Mouse (Mus musculus) hindbrain, postnatal 0 days (tissue): ENCODE results near the gene Tent4a. TPM values are rescaled to one million over a fixed set of nuclear protein-coding genes. Genes with fewer than 3 reads are reported as not detected.

Experiments used
- ATAC-seq: fragments of 200-750 bp; cut with Nextera tagmentation; 2 replicates; pipeline ENCODE4 v1.8.0; 2017; ENCODE audit warnings: mild to moderate bottlenecking, moderate TSS enrichment, moderate library complexity
- DNase-seq: peaks from one replicate; pipeline ENCODE4 v3.0.0-alpha.2; 2015; ENCODE audit warnings: low spot score
- H3K27ac ChIP-seq: fragments of 300-500 bp; sonication (generic); 2 replicates; pipeline ENCODE4 v1.5.1; 2014; ENCODE audit warnings: mild to moderate bottlenecking
- H3K27me3 ChIP-seq: fragments of 300-500 bp; sonication (generic); 2 replicates; pipeline ENCODE4 v1.6.1; 2014; ENCODE audit warnings: low read length, mixed read lengths; ENCODE audit not compliant: insufficient read depth
- H3K36me3 ChIP-seq: fragments of 300-500 bp; sonication (generic); 2 replicates; pipeline ENCODE4 v1.6.1; 2014; ENCODE audit warnings: low read length, mixed read lengths; ENCODE audit not compliant: insufficient read depth
- H3K4me1 ChIP-seq: fragments of 300-500 bp; sonication (generic); 2 replicates; pipeline ENCODE4 v1.6.1; 2014; ENCODE audit warnings: antibody characterized with exemption, low read length, mixed read lengths; ENCODE audit not compliant: insufficient read depth
- H3K4me2 ChIP-seq: fragments of 300-500 bp; sonication (generic); 2 replicates; pipeline ENCODE4 v1.6.1; 2014; ENCODE audit warnings: low read depth, mild to moderate bottlenecking, low read length, moderate library complexity, mixed read lengths
- H3K4me3 ChIP-seq: fragments of 300-500 bp; sonication (generic); 2 replicates; pipeline ENCODE4 v1.5.1; 2014; ENCODE audit warnings: low read length
- H3K9ac ChIP-seq: fragments of 300-500 bp; sonication (generic); replicated peaks from 2 replicates; pipeline ENCODE4 v1.6.1; 2014; ENCODE audit warnings: mild to moderate bottlenecking, low read length, moderate library complexity, mixed read lengths
- H3K9me3 ChIP-seq: fragments of 300-500 bp; sonication (generic); 2 replicates; pipeline ENCODE4 v1.6.1; 2016; ENCODE audit warnings: low read length, mixed read lengths
- CTCF ChIP-seq: IDR thresholded peaks from 2 replicates; pipeline ENCODE4 v1.5.1; 2016; ENCODE audit warnings: antibody characterized with exemption, control low read depth, low read depth
- WGBS: fragments of 180-500 bp; shearing (Covaris S2); extraction: QIAGEN DNeasy Blood & Tissue Kit; methylation state at CpG from one replicate; pipeline ENCODE4 v1.1.7; 2014; 5-methylcytosine and 5-hydroxymethylcytosine counted together
- polyA plus RNA-seq: library from polyadenylated mRNA; unstranded; fragments of >200 nt; fragmentation: Nextera tagmentation; extraction: Ambion mirVana; gene quantifications from 2 replicates; pipeline ENCODE4 v1.2.1, GENCODE M21; 2015
- total RNA-seq: library from RNA; depleted of rRNA; stranded (reverse); fragments of >200 nt; gene quantifications from 2 replicates; pipeline ENCODE4 v1.2.3, GENCODE M21; 2014

The Tent4a gene
- total and polyA plus RNA-seq, 2 experiments from 2014 or later: 5.1 to 22.3 TPM

GRCm38 (mm10) chr13:69547488-69548180, 13.2 kb upstream of the Tent4a start:
- H3K9ac ChIP-seq: no peak overlapping the region
- no peaks in the 10 kb centered on the region for H3K9me3 ChIP-seq
- no peak for ATAC-seq
- no peak overlapping the region for H3K4me3 ChIP-seq
- H3K27ac ChIP-seq: no peak overlapping the region
- H3K4me1 ChIP-seq: no peaks in the 10 kb centered on the region; the same call in 1 of the 2 replicates
- TF ChIP-seq CTCF: no peak
- H3K27me3 ChIP-seq: no peaks in the 10 kb centered on the region
- H3K4me2 ChIP-seq: no peak overlapping the region
- H3K36me3 ChIP-seq: no peaks in the 10 kb centered on the region
- DNase-seq: no peak
- WGBS: 72% methylated on average over 16 of the region's 16 CpGs

- ATAC-seq: no peak; the same call in 1 of the 2 replicates
These were observed 10.6 kb upstream of the Tent4a start for GRCm38 (mm10) chr13:69545019-69545418.

GRCm38 (mm10) chr13:69543595-69543994, 9.2 kb upstream of the Tent4a start:
- peak overlapping the region; percentile 35 for H3K4me2 ChIP-seq
- no peak overlapping the region for H3K4me3 ChIP-seq
- H3K9me3 ChIP-seq: no peaks in the 10 kb centered on the region
- no peak overlapping the region; the same call in 1 of the 2 replicates for H3K9ac ChIP-seq
- H3K27me3 ChIP-seq: no peaks in the 10 kb centered on the region
- peaks cover 2% of the 10 kb centered on the region; the same call in 1 of the 2 replicates for H3K4me1 ChIP-seq
- H3K36me3 ChIP-seq: no peaks in the 10 kb centered on the region
- ATAC-seq: peak; percentile 53
- DNase-seq: no peak
- TF ChIP-seq CTCF: no peak
- H3K27ac ChIP-seq: no peak overlapping the region
- WGBS: 40% methylated on average over 12 of the region's 12 CpGs

More at GRCm38 (mm10) chr13:69545019-69545418, 10.6 kb upstream of the Tent4a start:
- H3K27ac ChIP-seq: no peak overlapping the region
- TF ChIP-seq CTCF: peak; percentile 68
- H3K4me2 ChIP-seq: no peak overlapping the region
- DNase-seq: peak; percentile 44
- H3K9me3 ChIP-seq: no peaks in the 10 kb centered on the region
- no peaks in the 10 kb centered on the region; the same call in 1 of the 2 replicates for H3K4me1 ChIP-seq
- no peak overlapping the region for H3K4me3 ChIP-seq
- no peak overlapping the region for H3K9ac ChIP-seq
- 15% methylated on average over 3 of the region's 3 CpGs for WGBS
- H3K27me3 ChIP-seq: no peaks in the 10 kb centered on the region
- no peaks in the 10 kb centered on the region for H3K36me3 ChIP-seq

GRCm38 (mm10) chr13:69542571-69543352, 8.3 kb upstream of the Tent4a start:
- H3K36me3 ChIP-seq: no peaks in the 10 kb centered on the region
- H3K4me1 ChIP-seq: peaks cover 6% of the 10 kb centered on the region; the same call in 1 of the 2 replicates
- DNase-seq (no peak), ATAC-seq (no peak)
- H3K4me2 ChIP-seq: no peak overlapping the region
- no peak overlapping the region for H3K4me3 ChIP-seq
- WGBS: 48% methylated on average over 17 of the region's 17 CpGs
- H3K27me3 ChIP-seq: no peaks in the 10 kb centered on the region
- no peak overlapping the region; the same call in 1 of the 2 replicates for H3K9ac ChIP-seq
- H3K9me3 ChIP-seq: no peaks in the 10 kb centered on the region
- no peak for TF ChIP-seq CTCF
- H3K27ac ChIP-seq: no peak overlapping the region

- DNase-seq: no peak
- no peaks in the 10 kb centered on the region for H3K27me3 ChIP-seq
- H3K4me3 ChIP-seq: no peak overlapping the region
- ATAC-seq: no peak
- peaks cover 6% of the 10 kb centered on the region; the same call in 1 of the 2 replicates for H3K4me1 ChIP-seq
- WGBS: 66% methylated on average over 10 of the region's 10 CpGs
- H3K9ac ChIP-seq: no peak overlapping the region
- no peaks in the 10 kb centered on the region for H3K9me3 ChIP-seq
- H3K27ac ChIP-seq: no peak overlapping the region
- no peak for TF ChIP-seq CTCF
- H3K4me2 ChIP-seq: no peak overlapping the region
- no peaks in the 10 kb centered on the region for H3K36me3 ChIP-seq
These were observed 7.4 kb upstream of the Tent4a start for GRCm38 (mm10) chr13:69541776-69542175.

- no peak for DNase-seq
- H3K9me3 ChIP-seq: no peaks in the 10 kb centered on the region
- no peaks in the 10 kb centered on the region for H3K27me3 ChIP-seq
- 69% methylated on average over 6 of the region's 6 CpGs for WGBS
- ATAC-seq: no peak
- H3K27ac ChIP-seq: no peak overlapping the region
- H3K4me3 ChIP-seq: no peak overlapping the region
- peaks cover 6% of the 10 kb centered on the region; the same call in 1 of the 2 replicates for H3K4me1 ChIP-seq
- H3K9ac ChIP-seq: no peak overlapping the region
- H3K4me2 ChIP-seq: no peak overlapping the region
- TF ChIP-seq CTCF: no peak
- no peaks in the 10 kb centered on the region for H3K36me3 ChIP-seq
These were observed 6.8 kb upstream of the Tent4a start for GRCm38 (mm10) chr13:69541209-69541608.
